Mouse (Mus musculus) limb, embryonic 11.5 days (tissue): ENCODE data around the gene Mphosph8. TPM values are rescaled to one million over a fixed set of nuclear protein-coding genes. Genes with fewer than 3 reads are reported as not detected.

Experiments used
- ATAC-seq: fragments of 200-750 bp; cut with Nextera tagmentation; 2 replicates; pipeline ENCODE4 v1.8.0; 2017; ENCODE audit warnings: low read depth; ENCODE audit not compliant: insufficient number of reproducible peaks, low FRiP score, low TSS enrichment
- DNase-seq: peaks from one replicate; pipeline ENCODE4 v3.0.0-alpha.2; 2015; ENCODE audit warnings: low spot score
- H3K27ac ChIP-seq: fragments of 300-500 bp; sonication (generic); replicated peaks from 2 replicates; pipeline ENCODE4 v1.5.1; 2014; ENCODE audit warnings: low read depth, mild to moderate bottlenecking, low read length
- H3K27me3 ChIP-seq: fragments of 300-500 bp; sonication (generic); 2 replicates; pipeline ENCODE4 v1.6.1; 2014; ENCODE audit warnings: mild to moderate bottlenecking, low read length, mixed read lengths; ENCODE audit not compliant: control insufficient read depth, insufficient read depth
- H3K36me3 ChIP-seq: fragments of 300-500 bp; sonication (generic); 2 replicates; pipeline ENCODE4 v1.6.1; 2014; ENCODE audit warnings: mild to moderate bottlenecking, low read length, moderate library complexity, mixed read lengths; ENCODE audit not compliant: control insufficient read depth, insufficient read depth
- H3K4me1 ChIP-seq: fragments of 300-500 bp; sonication (generic); 2 replicates; pipeline ENCODE4 v1.6.1; 2014; ENCODE audit warnings: low read length, mixed read lengths; ENCODE audit not compliant: control insufficient read depth, insufficient read depth
- H3K4me2 ChIP-seq: fragments of 300-500 bp; sonication (generic); 2 replicates; pipeline ENCODE4 v1.6.1; 2014; ENCODE audit warnings: low read depth, mild to moderate bottlenecking, moderate library complexity; ENCODE audit not compliant: severe bottlenecking
- H3K4me3 ChIP-seq: fragments of 300-500 bp; sonication (generic); 2 replicates; pipeline ENCODE4 v1.5.1; 2014; ENCODE audit warnings: low read depth, low read length
- H3K9ac ChIP-seq: fragments of 300-500 bp; sonication (generic); 2 replicates; pipeline ENCODE4 v1.6.1; 2014; ENCODE audit warnings: mild to moderate bottlenecking, low read length
- H3K9me3 ChIP-seq: fragments of 300-500 bp; sonication (generic); 2 replicates; pipeline ENCODE4 v1.6.1; 2016; ENCODE audit warnings: low read length; ENCODE audit not compliant: control insufficient read depth
- WGBS: fragments of 180-500 bp; shearing (Covaris S2); extraction: QIAGEN DNeasy Blood & Tissue Kit; methylation state at CpG from one replicate; pipeline ENCODE4 v1.1.7; 2014; 5-methylcytosine and 5-hydroxymethylcytosine counted together
- polyA plus RNA-seq: library from polyadenylated mRNA; unstranded; fragments of >200 nt; fragmentation: Nextera tagmentation; extraction: Ambion mirVana; gene quantifications from 2 replicates; pipeline ENCODE4 v1.2.1, GENCODE M21; 2014

The Mphosph8 gene
- polyA plus RNA-seq, 1 experiment from 2014 or later: 44.1 TPM

GRCm38 (mm10) chr14:56726493-56726892 is 58.4 kb downstream of the Mphosph8 start:
- Histone ChIP-seq H3K36me3 (0 out of 2 replicates have a peak, but pooled peaks cover 3% of the 10 kb centered on the region), H3K4me2 (no peak overlapping the region), H3K27me3 (no peaks in the 10 kb centered on the region), H3K4me1 (no peaks in the 10 kb centered on the region), H3K4me3 (no peak overlapping the region), H3K9me3 (no peaks in the 10 kb centered on the region), H3K9ac (no peak overlapping the region), H3K27ac (no peak overlapping the region)
- DNase-seq (no peak), ATAC-seq (no peak)
- whole genome bisulfite sequencing: 88% methylated on average over 1 of the region's 1 CpGs

GRCm38 (mm10) chr14:56740175-56740574 is 72.1 kb downstream of the Mphosph8 start:
- Histone ChIP-seq H3K4me1 (no peaks in the 10 kb centered on the region), H3K27ac (no peak overlapping the region), H3K4me2 (no peak overlapping the region), H3K4me3 (no peak overlapping the region), H3K9ac (no peak overlapping the region), H3K9me3 (no peaks in the 10 kb centered on the region), H3K27me3 (no peaks in the 10 kb centered on the region), H3K36me3 (peaks cover 5% of the 10 kb centered on the region)
- DNase-seq (no peak), ATAC-seq (no peak)
- 98% methylated on average over 1 of the region's 1 CpGs for WGBS

Other genes starting within 250 kb of the Mphosph8 start
- 22.1 and 24.7 TPM in 2 replicates for gene Cenpj, start 92.8 kb upstream of the Mphosph8 start, polyA plus RNA-seq
- 2.2 and 2.8 TPM in 2 replicates for gene Parp4, start 92.6 kb upstream of the Mphosph8 start, polyA plus RNA-seq
- 54.0 and 57.4 TPM in 2 replicates for gene Pspc1, start 110.1 kb downstream of the Mphosph8 start, polyA plus RNA-seq
- gene Zmym5, start 143.5 kb downstream of the Mphosph8 start, polyA plus RNA-seq: 23.9 and 26.6 TPM in 2 replicates
- 60.1 and 67.0 TPM in 2 replicates for gene Zmym2, start 218.4 kb downstream of the Mphosph8 start, polyA plus RNA-seq